8 mouse cellular contexts compared by ENCODE assay signal in the genomic region with DNA sequence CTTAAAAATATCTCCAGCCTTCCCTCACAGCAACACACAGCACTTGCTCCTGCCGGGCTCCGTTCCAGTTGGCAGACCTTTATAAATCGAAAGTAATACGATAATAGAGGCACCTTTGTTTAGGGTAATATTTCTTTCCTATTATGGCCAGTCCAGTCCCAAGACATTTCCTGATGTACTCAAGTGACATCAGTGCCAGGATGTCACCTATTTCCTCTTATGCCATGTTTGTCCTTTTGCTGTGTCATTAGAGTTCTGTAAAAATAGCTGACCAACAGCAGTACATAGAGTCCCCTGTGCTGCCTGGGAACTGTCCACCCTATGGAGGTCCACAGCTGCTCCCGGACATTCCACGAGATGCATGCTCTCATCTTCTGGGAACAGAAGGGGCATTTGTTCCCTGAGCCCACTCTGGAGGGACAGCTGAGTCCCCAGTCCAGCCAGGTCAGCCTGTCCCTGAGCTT.
DNase-seq lines count a peak whose midpoint lies in the region; ATAC-seq and TF ChIP-seq lines count a peak whose summit lies in the region.

No protein-coding gene starts in this region.

- DNase-seq in embryonic facial prominence, embryonic 10.5 days (ENCODE audit: low spot score), result no peak
- peak; percentile 59 for DNase-seq in adrenal gland, postnatal 25 days
- DNase-seq in heart, postnatal 4 days, result peak; percentile 53
- DNase-seq in lung, embryonic 14.5 days, result peak; percentile 45
- no peak for DNase-seq in MN1 (ENCODE audit: low spot score)
- no peak for DNase-seq in left cerebral cortex, adult 9 months (ENCODE audit: low spot score in 2 of 2)
- DNase-seq in embryo, embryonic 9.5 days (ENCODE audit: extremely low spot score), result no peak

- H3K4me2 ChIP-seq in embryonic facial prominence, embryonic 12.5 days (replicated peaks), result no peak overlapping the region
- peak overlapping the region; percentile 23 for H3K4me2 ChIP-seq in lung, embryonic 14.5 days

- 52% methylated on average over 6 of the region's 6 CpGs for WGBS in embryonic facial prominence, embryonic 12.5 days
- 66% methylated on average over 6 of the region's 6 CpGs for WGBS in embryonic facial prominence, embryonic 10.5 days
- 45% methylated on average over 6 of the region's 6 CpGs for WGBS in lung, embryonic 14.5 days

- H3K27me3 ChIP-seq in embryonic facial prominence, embryonic 12.5 days, result no peaks in the 10 kb centered on the region
- H3K27me3 ChIP-seq in embryonic facial prominence, embryonic 10.5 days (replicated peaks; ENCODE audit: low read depth, poor library complexity, severe bottlenecking), result no peaks in the 10 kb centered on the region
- H3K27me3 ChIP-seq in lung, embryonic 14.5 days (ENCODE audit: insufficient read depth, low read length), result no peaks in the 10 kb centered on the region

- no peaks in the 10 kb centered on the region for H3K9me3 ChIP-seq in embryonic facial prominence, embryonic 12.5 days
- no peaks in the 10 kb centered on the region for H3K9me3 ChIP-seq in embryonic facial prominence, embryonic 10.5 days
- H3K9me3 ChIP-seq in lung, embryonic 14.5 days (ENCODE audit: low read depth, low read length), result no peaks in the 10 kb centered on the region

- ATAC-seq in embryonic facial prominence, embryonic 12.5 days (ENCODE audit: insufficient number of reproducible peaks, insufficient read depth, low FRiP score, low TSS enrichment), result peak; percentile 77
- peak; percentile 62 for ATAC-seq in lung, embryonic 14.5 days (ENCODE audit: insufficient read depth)

- no peak overlapping the region for H3K9ac ChIP-seq in embryonic facial prominence, embryonic 12.5 days
- no peak overlapping the region for H3K9ac ChIP-seq in lung, embryonic 14.5 days

- no peak overlapping the region for H3K4me3 ChIP-seq in embryonic facial prominence, embryonic 12.5 days
- H3K4me3 ChIP-seq in embryonic facial prominence, embryonic 10.5 days, result no peak overlapping the region
- H3K4me3 ChIP-seq in lung, embryonic 14.5 days (ENCODE audit: low read depth, low read length), result no peak overlapping the region

- H3K36me3 ChIP-seq in embryonic facial prominence, embryonic 12.5 days, result no peaks in the 10 kb centered on the region
- no peaks in the 10 kb centered on the region for H3K36me3 ChIP-seq in embryonic facial prominence, embryonic 10.5 days (replicated peaks)
- no peaks in the 10 kb centered on the region for H3K36me3 ChIP-seq in lung, embryonic 14.5 days (ENCODE audit: insufficient read depth)

- peaks cover 12% of the 10 kb centered on the region for H3K4me1 ChIP-seq in embryonic facial prominence, embryonic 12.5 days
- H3K4me1 ChIP-seq in embryonic facial prominence, embryonic 10.5 days, result peaks cover 24% of the 10 kb centered on the region
- no peaks in the 10 kb centered on the region for H3K4me1 ChIP-seq in lung, embryonic 14.5 days (ENCODE audit: insufficient read depth)

- no peak for TF ChIP-seq CTCF in lung, embryonic 14.5 days (IDR thresholded peaks at IDR 0.05; ENCODE audit: low read depth)

- no peak overlapping the region for H3K27ac ChIP-seq in embryonic facial prominence, embryonic 12.5 days
- no peak overlapping the region; the same call in 1 of the 2 replicates for H3K27ac ChIP-seq in embryonic facial prominence, embryonic 10.5 days (replicated peaks)
- no peak overlapping the region for H3K27ac ChIP-seq in lung, embryonic 14.5 days (ENCODE audit: low read depth)

Comparison
In these comparisons a context has a peak if more than half of its experiments do, and no peak if none do; other contexts are left out.
1. DNase-seq: peak in adrenal gland, postnatal 25 days (single experiment), heart, postnatal 4 days (single experiment) and lung, embryonic 14.5 days (single experiment); none in embryonic facial prominence, embryonic 10.5 days (single experiment), MN1 (single experiment), left cerebral cortex, adult 9 months (0 of 2) and embryo, embryonic 9.5 days (single experiment).